Mouse (Mus musculus) forebrain, embryonic 16.5 days (tissue): ENCODE data around the gene Zswim8. TPM values are rescaled to one million over a fixed set of nuclear protein-coding genes. Genes with fewer than 3 reads are reported as not detected.

Experiments used
- ATAC-seq: fragments of 200-750 bp; cut with Nextera tagmentation; 2 replicates; pipeline ENCODE4 v1.8.0; 2017; ENCODE audit warnings: mild to moderate bottlenecking, moderate library complexity
- H3K27ac ChIP-seq: fragments of 300-500 bp; sonication (generic); 2 replicates; pipeline ENCODE4 v1.5.1; 2014; ENCODE audit warnings: low read length, control low read depth
- H3K27me3 ChIP-seq: fragments of 300-500 bp; sonication (generic); replicated peaks from 2 replicates; pipeline ENCODE4 v1.6.1; 2014; ENCODE audit warnings: low read length; ENCODE audit not compliant: control insufficient read depth, insufficient read depth
- H3K36me3 ChIP-seq: fragments of 300-500 bp; sonication (generic); 2 replicates; pipeline ENCODE4 v1.6.1; 2014; ENCODE audit not compliant: control insufficient read depth, insufficient read depth
- H3K4me1 ChIP-seq: fragments of 300-500 bp; sonication (generic); replicated peaks from 2 replicates; pipeline ENCODE4 v1.6.1; 2014; ENCODE audit warnings: low read length; ENCODE audit not compliant: control insufficient read depth, insufficient read depth
- H3K4me2 ChIP-seq: fragments of 300-500 bp; sonication (generic); 2 replicates; pipeline ENCODE4 v1.6.1; 2014; ENCODE audit warnings: mild to moderate bottlenecking, low read length, control low read depth
- H3K4me3 ChIP-seq: fragments of 300-500 bp; sonication (generic); replicated peaks from 2 replicates; pipeline ENCODE4 v1.5.1; 2014; ENCODE audit warnings: mild to moderate bottlenecking, low read length, control low read depth
- H3K9ac ChIP-seq: fragments of 300-500 bp; sonication (generic); replicated peaks from 2 replicates; pipeline ENCODE4 v1.6.1; 2014; ENCODE audit warnings: low read depth, low read length, control low read depth
- H3K9me3 ChIP-seq: fragments of 300-500 bp; sonication (generic); 2 replicates; pipeline ENCODE4 v1.6.1; 2016; ENCODE audit warnings: low read length; ENCODE audit not compliant: control insufficient read depth
- WGBS: fragments of 180-500 bp; shearing (Covaris S2); extraction: QIAGEN DNeasy Blood & Tissue Kit; methylation state at CpG from one replicate; pipeline ENCODE4 v1.1.7; 2014; 5-methylcytosine and 5-hydroxymethylcytosine counted together
- polyA plus RNA-seq: library from polyadenylated mRNA; unstranded; fragments of >200 nt; fragmentation: Nextera tagmentation; extraction: Ambion mirVana; gene quantifications from 2 replicates; pipeline ENCODE4 v1.2.1, GENCODE M21; 2015

The Zswim8 gene
- polyA plus RNA-seq, 1 experiment from 2014 or later = 55.9 TPM

- Histone ChIP-seq H3K36me3 (no peaks in the 10 kb centered on the region), H3K27ac (no peak overlapping the region), H3K9me3 (no peaks in the 10 kb centered on the region), H3K4me2 (no peak overlapping the region), H3K4me1 (no peaks in the 10 kb centered on the region; the same call in 1 of the 2 replicates), H3K4me3 (no peak overlapping the region), H3K27me3 (peaks cover 6% of the 10 kb centered on the region), H3K9ac (no peak overlapping the region)
- 68% methylated on average over 1 of the region's 1 CpGs for WGBS
- no peak for ATAC-seq
Observed at GRCm38 (mm10) chr14:20667469-20667868, 39.9 kb upstream of the Zswim8 start.

- Histone ChIP-seq H3K9ac (no peak within 1 kb of the TSS), H3K9me3 (no peaks in the 10 kb centered on the region), H3K4me1 (no peaks in the 10 kb centered on the region; the same call in 1 of the 2 replicates), H3K4me3 (no peak within 1 kb of the TSS), H3K27me3 (peaks cover 6% of the 10 kb centered on the region), H3K4me2 (no peak within 1 kb of the TSS), H3K27ac (no peak within 1 kb of the TSS), H3K36me3 (no peaks in the 10 kb centered on the region)
- WGBS = 86% methylated on average over 8 of the region's 8 CpGs
- no peak for ATAC-seq
Observed at GRCm38 (mm10) chr14:20668154-20668810, 39.1 kb upstream of the Zswim8 start, which contains the start of gene Synpo2l. Gene Synpo2l, minus strand, starts transcription at chr14:20668354.

- no peaks in the 10 kb centered on the region for H3K9me3 ChIP-seq
- no peak overlapping the region for H3K27ac ChIP-seq
- no peak overlapping the region for H3K4me3 ChIP-seq
- H3K4me1 ChIP-seq = peaks cover 15% of the 10 kb centered on the region
- WGBS = 92% methylated on average over 2 of the region's 2 CpGs
- no peak overlapping the region; the same call in 1 of the 2 replicates for H3K4me2 ChIP-seq
- H3K9ac ChIP-seq = no peak overlapping the region
- H3K36me3 ChIP-seq = peaks cover 14% of the 10 kb centered on the region; the same call in 1 of the 2 replicates
- peaks cover 6% of the 10 kb centered on the region for H3K27me3 ChIP-seq
- no peak for ATAC-seq
Observed at GRCm38 (mm10) chr14:20672990-20673389, 34.4 kb upstream of the Zswim8 start.

- ATAC-seq = peak; percentile 61
- WGBS = 11% methylated on average over 13 of the region's 13 CpGs
- H3K9ac ChIP-seq = peak overlapping the region; percentile 49; the same call in 1 of the 2 replicates
Observed at GRCm38 (mm10) chr14:20673735-20674063, 33.7 kb upstream of the Zswim8 start.

GRCm38 (mm10) chr14:20674064-20674833, 33.1 kb upstream of the Zswim8 start, which contains the start of gene Sec24c:
Gene Sec24c, plus strand, starts transcription at chr14:20674308.
- Histone ChIP-seq H3K4me1 (peaks cover 15% of the 10 kb centered on the region), H3K9ac (peak within 1 kb of the TSS; percentile 80), H3K4me3 (peak within 1 kb of the TSS; percentile 87), H3K36me3 (peaks cover 19% of the 10 kb centered on the region; the same call in 1 of the 2 replicates), H3K4me2 (peak within 1 kb of the TSS; percentile 89), H3K27me3 (peaks cover 6% of the 10 kb centered on the region), H3K27ac (peak within 1 kb of the TSS; percentile 78), H3K9me3 (no peaks in the 10 kb centered on the region)
- under 1% methylated on average over 43 of the region's 43 CpGs for WGBS
- ATAC-seq = peak; percentile 98

More at GRCm38 (mm10) chr14:20673735-20674063, 33.7 kb upstream of the Zswim8 start:
- no peaks in the 10 kb centered on the region for H3K9me3 ChIP-seq
- H3K27me3 ChIP-seq = peaks cover 6% of the 10 kb centered on the region
- H3K4me2 ChIP-seq = peak overlapping the region; percentile 89
- H3K4me1 ChIP-seq = peaks cover 15% of the 10 kb centered on the region
- H3K36me3 ChIP-seq = peaks cover 19% of the 10 kb centered on the region; the same call in 1 of the 2 replicates
- peak overlapping the region; percentile 87 for H3K4me3 ChIP-seq
- peak overlapping the region; percentile 69 for H3K27ac ChIP-seq

- Histone ChIP-seq H3K27me3 (no peaks in the 10 kb centered on the region), H3K36me3 (peaks cover 43% of the 10 kb centered on the region), H3K9me3 (no peaks in the 10 kb centered on the region), H3K4me2 (no peak overlapping the region), H3K9ac (no peak overlapping the region), H3K27ac (no peak overlapping the region), H3K4me3 (no peak overlapping the region), H3K4me1 (peaks cover 15% of the 10 kb centered on the region)
- no peak for ATAC-seq
- 92% methylated on average over 4 of the region's 4 CpGs for WGBS
Observed at GRCm38 (mm10) chr14:20677906-20678305, 29.4 kb upstream of the Zswim8 start.

GRCm38 (mm10) chr14:20681742-20682141, 25.6 kb upstream of the Zswim8 start:
- no peak overlapping the region for H3K4me2 ChIP-seq
- 94% methylated on average over 2 of the region's 2 CpGs for WGBS
- no peaks in the 10 kb centered on the region for H3K27me3 ChIP-seq
- no peaks in the 10 kb centered on the region for H3K9me3 ChIP-seq
- H3K4me3 ChIP-seq = no peak overlapping the region
- ATAC-seq = no peak
- H3K9ac ChIP-seq = no peak overlapping the region
- no peaks in the 10 kb centered on the region for H3K4me1 ChIP-seq
- H3K36me3 ChIP-seq = peaks cover 54% of the 10 kb centered on the region
- H3K27ac ChIP-seq = no peak overlapping the region

GRCm38 (mm10) chr14:20682498-20682897, 24.9 kb upstream of the Zswim8 start:
- H3K4me2 ChIP-seq = no peak overlapping the region
- H3K36me3 ChIP-seq = peaks cover 57% of the 10 kb centered on the region
- H3K4me3 ChIP-seq = no peak overlapping the region
- no peaks in the 10 kb centered on the region for H3K27me3 ChIP-seq
- H3K27ac ChIP-seq = no peak overlapping the region
- no peaks in the 10 kb centered on the region for H3K9me3 ChIP-seq
- whole genome bisulfite sequencing = 80% methylated on average over 3 of the region's 3 CpGs
- H3K9ac ChIP-seq = no peak overlapping the region
- no peak for ATAC-seq
- H3K4me1 ChIP-seq = no peaks in the 10 kb centered on the region

GRCm38 (mm10) chr14:20686576-20686975, 20.8 kb upstream of the Zswim8 start:
- no peaks in the 10 kb centered on the region for H3K27me3 ChIP-seq
- no peak overlapping the region for H3K4me2 ChIP-seq
- peaks cover 55% of the 10 kb centered on the region for H3K36me3 ChIP-seq
- no peak overlapping the region for H3K27ac ChIP-seq
- 95% methylated on average over 3 of the region's 3 CpGs for WGBS
- no peak overlapping the region for H3K4me3 ChIP-seq
- H3K9me3 ChIP-seq = no peaks in the 10 kb centered on the region
- H3K4me1 ChIP-seq = no peaks in the 10 kb centered on the region
- no peak for ATAC-seq
- H3K9ac ChIP-seq = no peak overlapping the region
